Mouse (Mus musculus) kidney, embryonic 15.5 days (tissue): ENCODE data around the gene Fam107b. TPM values are rescaled to one million over a fixed set of nuclear protein-coding genes. Genes with fewer than 3 reads are reported as not detected.

Experiments used
- ATAC-seq: fragments of 200-750 bp; cut with Nextera tagmentation; replicated peaks from 2 replicates; pipeline ENCODE4 v1.8.0; 2017; ENCODE audit warnings: moderate TSS enrichment; ENCODE audit not compliant: low FRiP score
- H3K27ac ChIP-seq: fragments of 300-500 bp; sonication (generic); 2 replicates; pipeline ENCODE4 v1.5.1; 2015; ENCODE audit warnings: mild to moderate bottlenecking, inconsistent platforms
- H3K27me3 ChIP-seq: fragments of 300-500 bp; sonication (generic); 2 replicates; pipeline ENCODE4 v1.6.1; 2015; ENCODE audit warnings: inconsistent platforms
- H3K36me3 ChIP-seq: fragments of 300-500 bp; sonication (generic); 2 replicates; pipeline ENCODE4 v1.6.1; 2015; ENCODE audit warnings: inconsistent platforms
- H3K4me1 ChIP-seq: fragments of 300-500 bp; sonication (generic); 2 replicates; pipeline ENCODE4 v1.6.1; 2015; ENCODE audit warnings: inconsistent platforms
- H3K4me2 ChIP-seq: fragments of 300-500 bp; sonication (generic); 2 replicates; pipeline ENCODE4 v1.6.1; 2015; ENCODE audit warnings: moderate library complexity, mild to moderate bottlenecking, inconsistent platforms
- H3K4me3 ChIP-seq: fragments of 300-500 bp; sonication (generic); replicated peaks from 2 replicates; pipeline ENCODE4 v1.5.1; 2015; ENCODE audit warnings: mild to moderate bottlenecking, inconsistent platforms
- H3K9ac ChIP-seq: fragments of 300-500 bp; sonication (generic); 2 replicates; pipeline ENCODE4 v1.6.1; 2015; ENCODE audit warnings: mild to moderate bottlenecking, inconsistent platforms
- H3K9me3 ChIP-seq: fragments of 300-500 bp; sonication (generic); replicated peaks from 2 replicates; pipeline ENCODE4 v1.6.1; 2016; ENCODE audit warnings: inconsistent platforms
- WGBS: fragments of 180-500 bp; shearing (Covaris S2); methylation state at CpG from one replicate; pipeline ENCODE4 v1.1.7; 2015; ENCODE audit warnings: mixed read lengths; 5-methylcytosine and 5-hydroxymethylcytosine counted together
- polyA plus RNA-seq: library from polyadenylated mRNA; unstranded; fragments of >200 nt; fragmentation: Nextera tagmentation; extraction: Ambion mirVana; gene quantifications from 2 replicates; pipeline ENCODE4 v1.2.1, GENCODE M21; 2015

The Fam107b gene
- polyA plus RNA-seq, 1 experiment from 2014 or later: 59.9 TPM

- Histone ChIP-seq H3K27me3 (no peaks in the 10 kb centered on the region), H3K36me3 (no peaks in the 10 kb centered on the region), H3K27ac (no peak overlapping the region), H3K4me1 (peaks cover 42% of the 10 kb centered on the region), H3K4me2 (no peak overlapping the region), H3K9me3 (no peaks in the 10 kb centered on the region), H3K4me3 (no peak overlapping the region), H3K9ac (no peak overlapping the region)
- WGBS: 73% methylated on average over 5 of the region's 5 CpGs
- no peak for ATAC-seq
Measured at GRCm38 (mm10) chr2:3755936-3756335, 185.6 kb downstream of the Fam107b start.

GRCm38 (mm10) chr2:3758406-3758805, 188.1 kb downstream of the Fam107b start:
- Histone ChIP-seq H3K27me3 (no peaks in the 10 kb centered on the region), H3K4me3 (no peak overlapping the region), H3K4me1 (peaks cover 31% of the 10 kb centered on the region), H3K27ac (no peak overlapping the region), H3K4me2 (no peak overlapping the region), H3K9me3 (no peaks in the 10 kb centered on the region), H3K9ac (no peak overlapping the region), H3K36me3 (no peaks in the 10 kb centered on the region)
- no peak for ATAC-seq
- WGBS: 93% methylated on average over 6 of the region's 6 CpGs

GRCm38 (mm10) chr2:3760234-3760836, 190.0 kb downstream of the Fam107b start:
- no peaks in the 10 kb centered on the region for H3K27me3 ChIP-seq
- no peak overlapping the region for H3K27ac ChIP-seq
- 84% methylated on average over 6 of the region's 6 CpGs for WGBS
- no peak for ATAC-seq
- H3K9me3 ChIP-seq: no peaks in the 10 kb centered on the region
- H3K4me3 ChIP-seq: no peak overlapping the region
- H3K4me2 ChIP-seq: no peak overlapping the region
- peaks cover 27% of the 10 kb centered on the region; the same call in 1 of the 2 replicates for H3K4me1 ChIP-seq
- no peak overlapping the region for H3K9ac ChIP-seq
- no peaks in the 10 kb centered on the region for H3K36me3 ChIP-seq

- Histone ChIP-seq H3K4me1 (peaks cover 36% of the 10 kb centered on the region), H3K27ac (no peak overlapping the region), H3K4me3 (no peak overlapping the region), H3K27me3 (no peaks in the 10 kb centered on the region), H3K36me3 (no peaks in the 10 kb centered on the region), H3K9me3 (no peaks in the 10 kb centered on the region), H3K9ac (no peak overlapping the region), H3K4me2 (no peak overlapping the region)
- ATAC-seq: no peak
- 66% methylated on average over 6 of the region's 6 CpGs for WGBS
Measured at GRCm38 (mm10) chr2:3764136-3764535, 193.8 kb downstream of the Fam107b start.

- WGBS: 52% methylated on average over 11 of the region's 11 CpGs
- H3K9ac ChIP-seq: no peak overlapping the region
Measured at GRCm38 (mm10) chr2:3765957-3766783, 195.9 kb downstream of the Fam107b start.

GRCm38 (mm10) chr2:3769260-3769659, 199.0 kb downstream of the Fam107b start:
- Histone ChIP-seq H3K4me2 (no peak overlapping the region), H3K4me1 (peaks cover 40% of the 10 kb centered on the region), H3K36me3 (peaks cover 10% of the 10 kb centered on the region), H3K9me3 (no peaks in the 10 kb centered on the region), H3K4me3 (no peak overlapping the region), H3K9ac (no peak overlapping the region), H3K27ac (no peak overlapping the region), H3K27me3 (no peaks in the 10 kb centered on the region)
- 35% methylated on average over 6 of the region's 6 CpGs for WGBS
- ATAC-seq: 0 out of 2 replicates have a peak, but pooled peaks have one; percentile 34

More at GRCm38 (mm10) chr2:3765957-3766783, 195.9 kb downstream of the Fam107b start:
- Histone ChIP-seq H3K27ac (peak overlapping the region; percentile 71), H3K9me3 (no peaks in the 10 kb centered on the region), H3K27me3 (no peaks in the 10 kb centered on the region), H3K4me2 (no peak overlapping the region), H3K36me3 (no peaks in the 10 kb centered on the region), H3K4me1 (peaks cover 42% of the 10 kb centered on the region), H3K4me3 (no peak overlapping the region)
- ATAC-seq: peak; percentile 22; the same call in 1 of the 2 replicates

- H3K4me2 ChIP-seq: no peak overlapping the region
- no peak overlapping the region for H3K9ac ChIP-seq
- peaks cover 36% of the 10 kb centered on the region for H3K4me1 ChIP-seq
- no peaks in the 10 kb centered on the region for H3K9me3 ChIP-seq
- ATAC-seq: peak; percentile 13; the same call in 1 of the 2 replicates
- peak overlapping the region; percentile 69 for H3K27ac ChIP-seq
- H3K4me3 ChIP-seq: no peak overlapping the region
- no peaks in the 10 kb centered on the region for H3K27me3 ChIP-seq
- H3K36me3 ChIP-seq: peaks cover 11% of the 10 kb centered on the region
- 76% methylated on average over 9 of the region's 9 CpGs for WGBS
Measured at GRCm38 (mm10) chr2:3769786-3770318, 199.6 kb downstream of the Fam107b start.

GRCm38 (mm10) chr2:3770383-3770782, 200.1 kb downstream of the Fam107b start:
- no peaks in the 10 kb centered on the region for H3K27me3 ChIP-seq
- no peak overlapping the region for H3K4me3 ChIP-seq
- WGBS: 57% methylated on average over 2 of the region's 2 CpGs
- peaks cover 15% of the 10 kb centered on the region for H3K36me3 ChIP-seq
- ATAC-seq: peak; percentile 87
- H3K4me1 ChIP-seq: peaks cover 33% of the 10 kb centered on the region
- H3K9me3 ChIP-seq: no peaks in the 10 kb centered on the region
- no peak overlapping the region for H3K4me2 ChIP-seq
- peak overlapping the region; percentile 69 for H3K27ac ChIP-seq
- no peak overlapping the region for H3K9ac ChIP-seq

GRCm38 (mm10) chr2:3771483-3771882, 201.2 kb downstream of the Fam107b start:
- Histone ChIP-seq H3K4me3 (no peak overlapping the region), H3K27ac (no peak overlapping the region), H3K4me2 (no peak overlapping the region), H3K36me3 (peaks cover 15% of the 10 kb centered on the region), H3K9me3 (no peaks in the 10 kb centered on the region), H3K4me1 (peaks cover 22% of the 10 kb centered on the region), H3K9ac (no peak overlapping the region), H3K27me3 (no peaks in the 10 kb centered on the region)
- ATAC-seq: no peak
- 83% methylated on average over 6 of the region's 6 CpGs for WGBS

GRCm38 (mm10) chr2:3773089-3773488, 202.8 kb downstream of the Fam107b start:
- no peak for ATAC-seq
- 71% methylated on average over 4 of the region's 4 CpGs for WGBS
- no peaks in the 10 kb centered on the region for H3K9me3 ChIP-seq

GRCm38 (mm10) chr2:3775569-3775968, 205.3 kb downstream of the Fam107b start:
- no peak for ATAC-seq
- no peak overlapping the region for H3K4me2 ChIP-seq
- WGBS: 93% methylated on average over 3 of the region's 3 CpGs
- no peak overlapping the region for H3K27ac ChIP-seq
- no peaks in the 10 kb centered on the region for H3K27me3 ChIP-seq
- H3K36me3 ChIP-seq: peaks cover 39% of the 10 kb centered on the region
- no peak overlapping the region for H3K4me3 ChIP-seq
- no peaks in the 10 kb centered on the region for H3K9me3 ChIP-seq
- no peak overlapping the region for H3K9ac ChIP-seq
- peaks cover 6% of the 10 kb centered on the region; the same call in 1 of the 2 replicates for H3K4me1 ChIP-seq

More at GRCm38 (mm10) chr2:3773089-3773488, 202.8 kb downstream of the Fam107b start:
- Histone ChIP-seq H3K4me2 (no peak overlapping the region), H3K27me3 (no peaks in the 10 kb centered on the region), H3K36me3 (peaks cover 18% of the 10 kb centered on the region), H3K4me1 (peaks cover 18% of the 10 kb centered on the region; the same call in 1 of the 2 replicates), H3K9ac (no peak overlapping the region), H3K27ac (no peak overlapping the region), H3K4me3 (no peak overlapping the region)

GRCm38 (mm10) chr2:3776045-3776444, 205.8 kb downstream of the Fam107b start:
- Histone ChIP-seq H3K9ac (no peak overlapping the region), H3K4me1 (peaks cover 6% of the 10 kb centered on the region; the same call in 1 of the 2 replicates), H3K4me2 (no peak overlapping the region), H3K27me3 (no peaks in the 10 kb centered on the region), H3K36me3 (peaks cover 42% of the 10 kb centered on the region), H3K4me3 (no peak overlapping the region), H3K27ac (no peak overlapping the region), H3K9me3 (no peaks in the 10 kb centered on the region)
- no peak for ATAC-seq
